Mouse (Mus musculus): ENCODE results near the gene Clca3a2.
"Not testable (repeated sequence)": the region's sequence is repeated elsewhere in the genome, so short reads cannot be mapped to it uniquely, and the experiment has no call there.

DNA sequence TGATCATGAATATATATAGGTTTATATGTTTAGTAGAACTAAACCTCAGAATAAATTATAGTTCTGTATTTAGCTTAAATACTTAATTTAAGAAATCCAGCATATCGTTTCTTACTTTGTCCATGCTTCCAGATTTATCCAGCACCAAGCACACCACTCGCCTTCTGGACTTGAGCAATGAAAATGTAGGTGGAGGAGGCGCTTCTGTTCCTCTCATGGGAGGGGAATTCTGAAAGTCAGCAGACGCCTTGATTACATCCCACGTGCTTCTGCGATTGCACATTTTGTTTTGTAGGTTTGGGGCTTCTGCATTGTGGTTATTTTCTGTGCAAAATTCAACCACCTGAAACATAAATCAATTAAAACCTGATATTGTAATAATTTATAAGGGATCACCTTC is 6.0 kb downstream of the Clca3a2 start:
- TF ChIP-seq GATA1, TAL1 (IDR thresholded peaks at IDR 0.05; ENCODE audit: low read length): not testable (repeated sequence)
